Mouse (Mus musculus): ENCODE data around the gene Wdtc1.

Wdtc1 gene

DNA sequence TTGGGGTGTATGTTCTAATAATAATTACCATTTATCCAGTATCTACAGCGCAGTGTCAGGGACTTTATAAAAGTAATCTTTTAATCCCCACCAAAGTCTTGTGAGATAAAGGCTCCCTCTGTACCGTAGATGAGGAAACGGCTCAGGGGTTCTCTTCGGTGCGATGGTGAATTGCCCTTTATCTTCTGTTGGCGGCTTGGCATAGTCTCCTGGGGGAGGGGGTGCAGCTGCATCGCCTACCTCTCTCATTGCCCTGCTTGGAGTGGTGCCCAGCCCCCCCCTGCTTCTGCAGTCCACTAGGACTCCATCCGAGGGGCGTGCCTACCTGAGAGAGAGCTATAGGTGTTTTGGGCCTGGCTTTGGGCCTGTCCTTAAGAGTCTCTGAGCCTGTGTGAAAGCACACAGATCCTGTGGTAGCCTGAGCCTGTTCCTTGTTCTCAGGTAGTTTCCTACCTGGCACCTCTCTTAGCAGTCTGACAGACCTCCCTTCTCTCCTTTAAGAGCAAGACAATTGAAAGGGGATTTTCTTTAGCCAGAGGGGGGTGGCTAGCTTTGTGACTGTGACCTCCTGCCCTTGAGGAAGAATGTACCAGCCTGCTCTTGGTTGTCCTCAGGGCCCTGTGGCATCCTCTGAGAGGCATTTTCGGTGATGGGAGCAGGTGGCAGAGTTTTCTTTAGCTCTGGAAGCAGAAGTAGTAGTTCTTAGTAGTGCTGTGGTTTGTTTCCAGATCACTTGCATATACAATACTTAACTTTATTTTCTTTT is 22.7 kb upstream of the Wdtc1 start:
- no peak for DNase-seq (ENCODE audit: low read depth, low spot score)

GRCm38 (mm10) chr4:133374011-133374410 is 20.7 kb upstream of the Wdtc1 start:
- no peak for DNase-seq (ENCODE audit: low read depth, low spot score)

- no peak for DNase-seq (ENCODE audit: low read depth, low spot score)
Measured at GRCm38 (mm10) chr4:133372278-133372665, 19.0 kb upstream of the Wdtc1 start.

DNA sequence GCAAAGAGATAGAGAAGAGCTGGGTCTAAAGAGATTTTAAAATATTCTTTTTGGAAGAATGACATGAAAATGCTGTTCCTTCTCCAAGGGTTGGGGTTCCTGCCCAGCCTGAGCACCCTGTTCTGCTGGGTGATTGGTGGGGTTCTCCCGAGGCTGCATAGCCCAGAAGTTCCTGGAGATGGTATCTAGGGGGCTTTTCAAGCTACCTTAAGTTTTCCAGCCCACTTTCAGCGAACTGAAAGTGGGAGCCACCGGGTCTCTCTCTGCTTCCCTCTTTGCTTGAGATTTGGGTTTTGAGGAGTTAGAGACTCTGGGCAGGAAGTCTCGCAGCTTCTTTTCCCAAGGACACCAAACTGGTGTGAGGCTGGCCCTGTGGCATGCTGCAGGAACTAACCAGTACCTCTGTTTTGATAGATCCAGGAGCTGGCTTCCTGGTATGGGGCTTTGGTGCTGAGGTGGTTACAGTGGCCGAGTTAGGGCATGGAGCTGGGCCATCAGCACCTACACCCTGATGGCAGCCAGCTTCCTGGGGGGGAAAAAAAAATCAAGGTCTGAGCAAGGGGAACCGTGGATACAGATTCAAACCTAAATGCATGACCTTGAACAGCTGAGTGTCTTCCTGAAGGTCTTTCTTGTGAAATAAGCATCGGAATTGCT is 18.5 kb upstream of the Wdtc1 start:
- DNase-seq (ENCODE audit: low read depth, low spot score) = no peak

GRCm38 (mm10) chr4:133370298-133371274 is 17.3 kb upstream of the Wdtc1 start:
- DNase-seq (ENCODE audit: low read depth, low spot score) = no peak

GRCm38 (mm10) chr4:133369553-133370297 is 16.4 kb upstream of the Wdtc1 start, which contains the start of gene Slc9a1:
Gene Slc9a1, plus strand, starts transcription at chr4:133369706.
- peak; percentile 73 for DNase-seq (ENCODE audit: low read depth, low spot score)

DNA sequence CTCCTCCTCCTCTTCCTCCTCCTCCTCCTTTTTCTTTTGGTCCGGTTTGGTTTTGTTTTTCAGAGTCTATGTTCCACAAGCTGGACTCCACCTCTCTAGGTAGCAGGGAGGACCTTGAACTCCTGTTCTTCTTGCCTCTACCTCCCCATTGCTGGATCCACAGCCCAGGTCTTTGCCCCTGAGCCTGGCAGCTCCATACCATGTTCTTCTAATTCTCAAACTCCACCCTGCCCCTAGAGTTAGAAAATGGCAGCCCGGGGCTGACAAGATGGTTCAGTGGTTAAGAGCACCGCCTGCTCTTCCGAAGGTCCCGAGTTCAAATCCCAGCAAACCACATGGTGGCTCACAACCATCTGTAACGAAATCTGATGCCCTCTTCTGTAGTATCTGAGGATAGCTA is 1.4 kb upstream of the Wdtc1 start:
- DNase-seq (ENCODE audit: low read depth, low spot score) = no peak

DNA sequence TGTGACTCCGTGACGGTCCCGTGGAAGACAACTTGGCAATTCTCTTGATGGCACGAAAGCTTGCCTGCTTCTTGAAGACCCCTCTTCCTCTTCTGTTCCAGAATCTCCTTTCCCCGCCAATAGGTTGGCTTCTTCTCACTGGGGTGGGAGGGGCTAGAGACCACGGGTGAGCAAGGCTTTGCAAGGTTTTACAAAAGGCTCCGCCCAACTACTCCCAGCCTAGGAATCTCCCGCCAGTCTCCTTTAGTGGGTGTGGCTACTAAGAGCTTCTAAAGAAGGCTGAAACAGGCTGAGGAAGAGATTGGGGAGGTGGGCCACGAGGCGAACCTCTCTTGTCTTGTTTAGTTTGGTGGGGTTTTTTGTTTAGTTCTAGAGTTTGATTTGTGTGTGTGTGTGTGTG is 484 bp downstream of the Wdtc1 start:
- DNase-seq (ENCODE audit: low read depth, low spot score) = no peak

GRCm38 (mm10) chr4:133348051-133348775 is 5.1 kb downstream of the Wdtc1 start:
- DNase-seq (ENCODE audit: low read depth, low spot score) = no peak

GRCm38 (mm10) chr4:133347624-133348023 is 5.7 kb downstream of the Wdtc1 start:
- no peak for DNase-seq (ENCODE audit: low read depth, low spot score)

- DNase-seq (ENCODE audit: low read depth, low spot score) = no peak
Measured at GRCm38 (mm10) chr4:133346577-133346976, 6.7 kb downstream of the Wdtc1 start.

GRCm38 (mm10) chr4:133345702-133346101 is 7.6 kb downstream of the Wdtc1 start:
- DNase-seq (ENCODE audit: low read depth, low spot score) = no peak

DNA sequence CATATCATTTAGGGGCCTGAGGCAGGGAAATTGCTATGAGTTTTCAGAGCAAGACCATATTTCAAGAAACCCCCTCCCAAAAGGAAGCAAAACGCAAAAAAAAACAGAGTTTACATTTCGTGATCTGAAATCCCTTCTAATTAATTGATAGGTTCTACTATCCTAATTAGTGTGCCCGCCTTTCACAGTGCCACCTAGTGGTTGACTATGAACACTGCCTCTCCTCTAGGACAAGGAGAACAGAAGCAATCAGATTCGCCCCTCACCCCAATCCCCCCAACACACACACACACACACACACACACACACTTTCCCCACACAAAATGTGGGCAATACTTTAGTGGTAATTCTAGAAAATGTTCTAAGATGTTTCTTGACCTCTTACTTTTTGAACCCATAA is 9.2 kb downstream of the Wdtc1 start:
- DNase-seq (ENCODE audit: low read depth, low spot score) = no peak

DNA sequence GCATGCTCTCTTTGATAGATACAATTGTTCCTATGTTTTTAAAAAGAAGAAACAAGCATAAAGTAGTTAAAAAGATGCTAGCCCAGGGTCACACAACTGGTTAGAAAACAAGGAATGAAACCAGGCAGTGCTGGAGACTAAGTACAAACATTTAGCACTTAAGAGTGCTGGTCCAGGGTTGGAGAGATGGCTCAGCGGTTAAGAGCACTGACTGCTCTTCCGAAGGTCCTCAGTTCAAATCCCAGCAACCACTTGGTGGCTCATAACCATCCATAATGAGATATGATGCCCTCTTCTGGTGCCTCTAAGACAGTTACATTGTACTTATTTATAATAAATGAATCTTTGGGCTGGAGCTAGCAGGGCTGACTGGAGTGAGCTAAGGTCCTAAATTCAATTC is 13.1 kb downstream of the Wdtc1 start:
- DNase-seq (ENCODE audit: low read depth, low spot score) = no peak

DNA sequence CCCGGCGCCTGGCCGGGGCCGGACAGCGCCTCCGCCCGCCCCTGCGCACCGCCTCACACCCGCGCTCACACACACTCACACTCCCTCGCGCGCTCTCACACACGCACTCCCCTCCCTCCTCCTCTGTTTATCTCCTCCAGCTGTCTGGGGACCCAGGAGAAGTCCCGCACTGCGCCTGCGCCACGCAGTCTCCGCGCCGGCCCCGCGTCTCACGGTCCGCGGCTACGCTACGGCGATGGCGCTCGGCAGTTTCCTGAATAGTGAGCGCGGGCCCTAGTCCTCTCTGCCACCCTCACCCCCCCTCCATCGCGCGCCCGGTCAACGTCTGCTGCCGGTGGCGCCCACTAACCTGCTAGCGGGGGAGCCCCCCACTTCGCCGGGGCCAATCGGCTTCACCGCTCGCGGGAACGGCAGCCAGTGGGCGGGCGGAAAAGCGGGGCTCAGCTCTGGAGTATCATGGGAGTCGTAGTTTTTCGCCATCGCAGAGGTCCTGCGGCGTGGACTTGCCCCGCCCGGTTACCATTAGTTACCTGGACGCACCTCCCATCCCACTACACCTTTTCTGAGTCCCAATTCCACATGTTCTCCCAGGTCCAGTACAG is 14.0 kb downstream of the Wdtc1 start:
- DNase-seq (ENCODE audit: low read depth, low spot score) = peak; percentile 98

DNA sequence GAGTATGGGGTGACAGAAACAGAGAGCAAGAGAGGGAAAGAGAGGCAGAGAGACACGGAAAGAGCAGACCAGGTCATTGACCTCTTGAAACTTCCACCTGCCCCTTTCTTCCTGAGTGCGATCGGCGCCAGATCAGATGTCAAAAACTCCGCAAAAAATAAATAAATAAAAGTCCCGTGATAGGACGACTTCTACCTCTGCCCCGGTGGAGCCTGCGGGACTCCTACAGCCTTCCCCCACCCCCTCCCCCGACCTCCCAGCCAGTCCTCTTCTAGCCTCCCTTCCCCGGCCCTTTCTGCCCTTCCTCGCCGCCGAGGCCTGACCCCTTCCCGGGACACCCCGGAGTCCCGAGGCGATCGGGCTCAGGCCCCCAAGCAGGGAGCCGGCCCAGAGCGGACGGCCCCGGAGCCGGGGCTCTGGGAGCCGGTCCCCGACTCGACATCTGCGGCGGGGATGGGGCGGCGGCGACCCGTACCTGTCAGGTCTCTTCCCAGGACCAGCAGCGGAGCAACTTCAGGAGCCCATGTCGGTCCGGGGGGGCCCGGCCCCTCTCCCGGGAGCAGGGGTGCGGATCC is 14.7 kb downstream of the Wdtc1 start:
- no peak for DNase-seq (ENCODE audit: low read depth, low spot score)

DNA sequence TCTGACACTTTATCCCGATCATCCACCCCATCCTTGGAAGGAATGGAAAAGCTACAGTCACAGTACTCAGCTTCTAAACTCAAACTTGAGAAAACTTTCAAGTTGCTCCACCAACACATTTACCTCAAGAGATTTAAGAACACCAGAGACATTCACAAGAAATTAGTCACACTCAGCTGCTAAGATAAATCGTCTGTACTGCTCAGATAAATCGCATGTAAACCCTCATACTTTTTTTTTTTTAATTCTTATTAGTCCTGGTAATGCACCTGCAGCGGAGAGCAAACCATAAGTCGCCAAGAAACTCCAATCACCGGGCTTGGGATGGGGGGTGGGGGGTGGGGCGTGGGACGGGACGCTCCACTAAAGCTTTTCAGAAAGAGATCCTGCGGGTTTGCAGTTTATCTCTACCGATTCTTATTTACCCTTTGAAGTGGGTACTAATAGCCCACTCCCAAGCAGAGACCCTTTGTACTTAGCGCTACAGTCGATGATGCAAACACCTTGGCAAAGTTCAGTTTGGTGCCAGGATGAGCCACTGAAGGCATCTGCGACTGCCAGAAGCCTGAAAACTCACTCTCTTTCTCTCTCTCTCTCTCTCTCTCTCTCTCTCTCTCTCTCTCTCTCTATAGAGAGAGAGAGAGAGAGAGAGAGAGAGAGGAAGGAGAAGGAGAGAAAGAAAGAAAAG is 15.3 kb downstream of the Wdtc1 start:
- DNase-seq (ENCODE audit: low read depth, low spot score) = no peak

GRCm38 (mm10) chr4:133333306-133333705 is 20.0 kb downstream of the Wdtc1 start:
- peak; percentile 77 for DNase-seq (ENCODE audit: low read depth, low spot score)

- no peak for DNase-seq (ENCODE audit: low read depth, low spot score)
Measured at GRCm38 (mm10) chr4:133330296-133330695, 23.0 kb downstream of the Wdtc1 start.

Measured in retina, adult 2 months (tissue).